Mouse (Mus musculus): Measurements from ENCODE around the gene Fabp1. TPM values are rescaled to one million over a fixed set of nuclear protein-coding genes. Genes with fewer than 3 reads are reported as not detected.

The Fabp1 gene
- polyA plus RNA-seq, 1 experiment from 2014 or later: not detected

DNA sequence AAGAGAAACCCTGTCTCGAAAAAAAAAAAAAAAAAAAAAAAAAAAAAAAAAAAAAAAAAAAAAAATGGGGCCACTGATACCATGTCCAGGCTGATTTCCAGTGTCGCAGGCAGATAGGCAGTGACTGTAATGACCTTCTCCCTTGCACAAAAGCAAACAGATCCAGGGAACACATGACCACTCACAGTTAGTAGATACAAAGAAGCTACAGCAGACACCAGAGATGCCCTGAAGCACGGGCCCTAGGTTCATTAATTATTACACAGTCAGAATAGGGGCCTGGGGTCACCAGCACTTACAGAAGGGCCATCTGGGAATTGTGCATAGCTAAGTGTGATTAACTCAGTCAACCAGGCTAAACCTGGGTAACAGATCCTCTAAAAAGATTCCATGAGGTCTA is 36.3 kb downstream of the Fabp1 start:
- 95% methylated on average over 2 of the region's 3 CpGs for WGBS (ENCODE audit: missing documents)
- H3K27ac ChIP-seq: no peak overlapping the region

DNA sequence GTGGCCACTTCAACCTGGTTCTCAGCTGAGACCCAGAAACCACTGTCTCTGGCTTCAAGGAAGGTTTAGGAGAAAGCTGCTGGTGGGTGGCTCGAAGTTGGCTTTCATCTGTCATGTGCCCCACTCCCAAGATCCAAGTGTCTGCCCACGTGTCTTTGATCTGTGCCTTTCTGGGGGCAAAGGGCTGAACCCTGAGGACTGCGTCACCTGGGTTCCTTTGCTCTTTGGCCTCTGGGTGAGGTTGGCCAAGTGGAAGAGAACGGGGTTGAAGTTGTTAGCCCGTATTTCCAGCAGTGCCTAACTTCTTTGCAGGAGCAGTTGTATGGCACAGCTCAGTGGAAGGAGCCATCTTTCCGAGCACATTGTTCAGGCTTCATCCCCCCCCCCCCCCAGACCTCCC is 36.9 kb downstream of the Fabp1 start:
- Histone ChIP-seq H3K4me3 (ENCODE audit: inconsistent target) (no peak overlapping the region), H3K79me2 (ENCODE audit: inconsistent target) (no peaks in the 10 kb centered on the region), H3K36me3 (ENCODE audit: inconsistent target) (no peaks in the 10 kb centered on the region), H3K27ac (no peak overlapping the region)
- 93% methylated on average over 6 of the region's 6 CpGs for WGBS (ENCODE audit: missing documents)

More for the DNA sequence above, 36.3 kb downstream of the Fabp1 start:
- H3K36me3 ChIP-seq (ENCODE audit: inconsistent target): no peaks in the 10 kb centered on the region
- H3K79me2 ChIP-seq (ENCODE audit: inconsistent target): no peaks in the 10 kb centered on the region
- no peak overlapping the region for H3K4me3 ChIP-seq (ENCODE audit: inconsistent target)

DNA sequence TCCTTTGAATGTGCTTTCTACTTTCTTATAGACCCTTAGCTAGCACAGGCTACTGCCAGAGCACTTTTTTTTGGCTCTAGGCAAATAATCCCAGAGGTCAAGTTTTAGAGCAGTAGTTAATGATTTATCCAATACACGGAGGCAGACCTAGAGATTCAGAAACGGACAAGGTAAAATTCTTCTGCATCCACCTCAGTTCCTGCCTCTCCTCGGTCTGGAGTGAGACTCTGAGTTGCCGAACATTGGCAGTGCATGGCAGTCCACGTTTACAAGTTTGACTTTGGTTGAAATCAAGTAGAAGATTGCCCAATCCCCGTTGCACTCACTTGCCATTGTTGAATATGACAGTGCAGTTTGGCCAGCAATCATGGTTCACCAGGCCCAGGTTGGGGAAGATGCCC is 37.4 kb downstream of the Fabp1 start:
- Histone ChIP-seq H3K4me3 (ENCODE audit: inconsistent target) (no peak overlapping the region), H3K27ac (no peak overlapping the region), H3K79me2 (ENCODE audit: inconsistent target) (no peaks in the 10 kb centered on the region), H3K36me3 (ENCODE audit: inconsistent target) (no peaks in the 10 kb centered on the region)
- 81% methylated on average over 6 of the region's 6 CpGs for WGBS (ENCODE audit: missing documents)

DNA sequence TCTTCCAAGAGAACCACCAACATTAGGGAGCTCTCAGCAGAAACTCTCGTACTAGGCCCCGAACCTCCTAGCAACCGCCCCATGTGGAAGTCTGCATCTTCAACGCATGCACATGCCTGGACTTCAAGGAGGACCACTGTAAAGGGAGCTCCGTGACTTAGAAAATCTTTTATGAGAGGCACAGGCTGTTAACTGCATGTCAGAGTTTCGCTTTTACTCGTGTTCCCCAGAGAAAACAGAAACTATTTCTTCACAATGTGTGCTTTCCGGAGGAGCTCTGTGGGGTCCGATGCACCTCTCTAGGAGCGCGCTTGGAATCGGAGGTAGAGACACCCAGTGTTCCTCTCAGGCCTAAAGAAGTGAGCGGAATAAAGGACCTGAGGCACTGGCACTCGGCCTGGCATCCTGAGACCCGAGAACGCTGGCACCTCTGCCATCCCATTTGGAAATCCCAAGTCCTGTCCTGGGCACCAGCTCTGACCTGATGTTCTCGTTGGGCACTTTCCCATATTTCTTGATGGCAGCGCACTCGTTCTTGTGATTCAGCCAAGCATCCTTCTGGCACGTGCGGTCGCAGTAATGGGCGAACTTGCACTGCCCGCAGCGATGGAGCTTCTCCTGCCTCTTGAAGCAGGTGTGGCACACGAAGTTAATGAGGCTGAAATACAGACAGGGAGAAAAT is 39.6 kb downstream of the Fabp1 start:
- Histone ChIP-seq H3K36me3 (ENCODE audit: inconsistent target) (no peaks in the 10 kb centered on the region), H3K79me2 (ENCODE audit: inconsistent target) (no peaks in the 10 kb centered on the region), H3K27ac (no peak overlapping the region), H3K4me3 (ENCODE audit: inconsistent target) (no peak overlapping the region)
- WGBS (ENCODE audit: missing documents): 94% methylated on average over 25 of the region's 26 CpGs

DNA sequence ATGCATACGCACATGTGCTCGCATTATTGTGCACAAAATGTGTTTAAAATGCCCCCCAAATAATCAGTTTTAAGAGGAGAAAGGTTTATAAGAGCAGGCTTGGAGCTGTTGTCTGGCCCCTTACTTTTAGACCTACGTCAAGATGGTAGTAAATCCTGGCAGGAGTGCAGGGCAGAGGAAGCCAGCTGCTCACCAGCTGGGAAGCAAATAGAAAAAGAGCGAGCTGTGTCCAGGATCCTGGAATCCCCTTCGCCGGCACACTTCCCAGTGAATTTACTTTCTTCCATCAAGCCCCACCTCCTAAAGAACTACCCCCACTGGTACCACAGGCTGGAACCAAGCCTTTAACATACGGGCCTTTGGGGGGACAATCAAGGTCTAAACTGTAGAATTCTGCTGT is 41.2 kb downstream of the Fabp1 start:
- no peak overlapping the region for H3K4me3 ChIP-seq (ENCODE audit: inconsistent target)
- H3K79me2 ChIP-seq (ENCODE audit: inconsistent target): no peaks in the 10 kb centered on the region
- H3K36me3 ChIP-seq (ENCODE audit: inconsistent target): no peaks in the 10 kb centered on the region
- 93% methylated on average over 7 of the region's 7 CpGs for WGBS (ENCODE audit: missing documents)
- no peak overlapping the region for H3K27ac ChIP-seq

DNA sequence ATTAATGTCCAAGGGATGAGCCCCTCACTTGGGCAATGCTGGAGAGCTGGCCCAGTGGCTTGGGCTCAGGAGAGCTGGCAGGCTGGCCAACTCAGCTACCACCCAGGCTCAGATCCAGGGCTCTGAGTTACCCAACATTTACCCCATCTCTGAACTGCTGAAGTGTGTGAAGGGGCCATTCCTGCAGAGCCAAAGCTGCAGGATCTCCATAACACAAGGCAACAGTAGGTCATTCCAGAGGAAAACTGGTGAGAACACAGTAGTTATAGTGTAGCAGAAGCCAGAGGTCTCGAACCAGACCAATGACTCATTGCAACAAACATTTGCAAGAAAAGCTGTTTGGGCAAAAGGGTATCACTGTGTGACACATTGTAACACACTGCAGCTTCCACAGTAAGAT is 43.2 kb downstream of the Fabp1 start:
- Histone ChIP-seq H3K36me3 (ENCODE audit: inconsistent target) (no peaks in the 10 kb centered on the region), H3K79me2 (ENCODE audit: inconsistent target) (no peaks in the 10 kb centered on the region), H3K4me3 (ENCODE audit: inconsistent target) (no peak overlapping the region), H3K27ac (no peak overlapping the region)
- 100% methylated on average over 1 of the region's 1 CpGs for WGBS (ENCODE audit: missing documents)

DNA sequence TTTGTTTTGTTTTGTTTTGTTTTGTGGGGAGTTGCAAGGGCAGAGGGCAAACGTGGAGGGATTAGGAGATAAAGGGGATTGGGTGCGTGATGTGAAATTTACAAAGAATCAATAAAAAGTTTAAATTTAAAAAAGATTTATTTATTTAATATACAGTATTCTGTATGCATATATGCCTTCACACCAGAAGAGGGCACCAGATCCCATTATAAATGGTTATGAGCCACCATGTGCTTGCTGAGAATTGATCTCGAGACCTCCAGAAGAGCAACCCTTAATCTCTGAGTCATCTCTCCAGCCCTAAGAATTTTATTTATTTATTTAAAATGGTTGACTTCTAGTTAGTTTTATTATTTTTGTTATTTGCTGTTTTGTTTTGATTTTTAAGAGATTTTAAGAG is 43.6 kb downstream of the Fabp1 start:
- 85% methylated on average over 3 of the region's 3 CpGs for WGBS (ENCODE audit: missing documents)
- Histone ChIP-seq H3K79me2 (ENCODE audit: inconsistent target) (no peaks in the 10 kb centered on the region), H3K27ac (no peak overlapping the region), H3K4me3 (ENCODE audit: inconsistent target) (no peak overlapping the region), H3K36me3 (ENCODE audit: inconsistent target) (no peaks in the 10 kb centered on the region)

DNA sequence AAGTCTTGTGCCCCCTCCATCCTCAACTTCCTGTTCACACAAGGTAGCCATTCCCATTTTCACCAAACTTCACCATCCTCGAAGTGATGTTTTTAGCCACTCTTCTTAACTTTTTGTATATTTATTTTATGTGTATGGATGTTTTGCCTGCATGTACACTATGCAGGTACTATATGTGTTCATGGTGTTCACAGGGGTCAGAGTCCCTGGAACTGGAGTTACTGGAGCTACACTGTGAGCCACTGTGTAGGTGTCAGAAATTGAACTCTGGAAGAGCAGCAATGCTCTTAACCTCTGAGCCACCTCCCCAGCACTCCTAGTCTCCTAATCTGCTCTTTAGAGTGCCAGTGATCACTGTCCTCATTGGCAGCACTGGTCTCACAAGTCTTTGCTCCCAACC is 48.8 kb downstream of the Fabp1 start:
- WGBS (ENCODE audit: missing documents): 93% methylated on average over 1 of the region's 1 CpGs
- H3K4me3 ChIP-seq (ENCODE audit: inconsistent target): no peak overlapping the region
- no peaks in the 10 kb centered on the region for H3K36me3 ChIP-seq (ENCODE audit: inconsistent target)
- no peaks in the 10 kb centered on the region for H3K79me2 ChIP-seq (ENCODE audit: inconsistent target)
- H3K27ac ChIP-seq: no peak overlapping the region

DNA sequence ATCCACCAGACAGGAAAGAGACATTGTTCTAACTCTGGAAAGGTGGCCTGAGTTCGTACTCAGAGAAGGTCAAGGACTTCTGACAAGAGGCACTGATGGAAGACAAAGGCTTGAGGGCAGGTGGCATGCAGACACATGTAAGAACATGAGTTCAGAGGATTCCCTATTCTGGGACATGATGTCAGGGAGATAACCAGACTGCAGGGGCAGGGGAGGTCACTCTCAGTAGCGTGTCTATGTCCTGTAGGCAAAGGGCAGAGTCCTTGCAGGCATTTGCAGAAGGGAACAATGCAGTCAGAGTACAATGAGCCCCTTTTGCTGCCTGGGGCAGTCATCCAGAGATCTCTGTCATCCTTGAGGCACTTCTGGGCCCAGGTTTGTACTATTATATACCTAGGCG is 50.0 kb downstream of the Fabp1 start:
- no peak overlapping the region for H3K27ac ChIP-seq
- no peaks in the 10 kb centered on the region for H3K36me3 ChIP-seq (ENCODE audit: inconsistent target)
- 94% methylated on average over 3 of the region's 3 CpGs for WGBS (ENCODE audit: missing documents)
- no peaks in the 10 kb centered on the region for H3K79me2 ChIP-seq (ENCODE audit: inconsistent target)
- H3K4me3 ChIP-seq (ENCODE audit: inconsistent target): no peak overlapping the region

DNA sequence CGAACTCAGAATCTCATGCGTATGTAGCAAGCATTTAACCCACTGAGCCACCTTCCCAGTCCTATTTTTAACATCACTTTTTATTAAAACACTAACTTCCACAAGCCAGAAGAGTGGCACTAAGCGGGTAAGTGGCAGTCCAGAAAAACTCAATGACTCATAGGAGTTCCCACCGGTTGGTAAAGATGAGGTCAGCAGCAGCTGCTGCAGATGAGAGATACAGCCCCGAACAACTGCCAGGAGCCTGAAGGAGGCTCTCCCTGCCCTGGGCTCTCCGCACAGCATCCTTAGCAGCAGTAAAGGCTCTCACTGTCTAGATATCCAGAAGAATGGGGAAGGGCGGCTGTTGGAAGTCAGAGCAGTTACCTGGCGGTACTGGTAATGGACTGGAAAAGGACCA is 51.3 kb downstream of the Fabp1 start:
- WGBS (ENCODE audit: missing documents): 77% methylated on average over 8 of the region's 8 CpGs
- no peak overlapping the region for H3K27ac ChIP-seq
- H3K36me3 ChIP-seq (ENCODE audit: inconsistent target): no peaks in the 10 kb centered on the region
- H3K4me3 ChIP-seq (ENCODE audit: inconsistent target): no peak overlapping the region
- no peaks in the 10 kb centered on the region for H3K79me2 ChIP-seq (ENCODE audit: inconsistent target)

DNA sequence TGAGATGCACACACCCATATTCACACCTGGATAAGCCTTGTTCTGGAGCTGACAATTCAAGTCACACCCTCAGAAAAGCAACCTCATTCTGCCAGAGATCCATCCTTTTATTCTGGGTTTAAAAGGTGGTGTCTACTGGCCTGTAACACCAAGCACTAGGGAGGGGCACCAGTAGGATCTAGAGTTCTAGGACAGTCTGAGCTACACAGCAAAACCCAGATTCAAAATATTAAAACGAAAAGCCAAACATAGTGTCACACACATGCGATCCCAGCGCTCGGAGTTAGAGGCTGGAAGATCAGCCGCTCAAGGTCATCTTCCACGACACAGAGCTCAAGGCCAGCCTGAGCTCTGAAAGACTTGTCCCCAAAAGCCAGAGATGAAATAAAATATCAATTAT is 54.8 kb downstream of the Fabp1 start:
- Histone ChIP-seq H3K79me2 (ENCODE audit: inconsistent target) (no peaks in the 10 kb centered on the region), H3K27ac (no peak overlapping the region), H3K4me3 (ENCODE audit: inconsistent target) (no peak overlapping the region), H3K36me3 (ENCODE audit: inconsistent target) (no peaks in the 10 kb centered on the region)
- 95% methylated on average over 6 of the region's 6 CpGs for WGBS (ENCODE audit: missing documents)

Other genes starting within 250 kb of the Fabp1 start
- not detected in 3 replicates for gene Foxi3, start 243.3 kb upstream of the Fabp1 start, polyA plus RNA-seq (2018)
- gene Thnsl2, start 55.4 kb upstream of the Fabp1 start, polyA plus RNA-seq (2018): 0.36 to 0.61 TPM (median 0.42 TPM) in 3 replicates
- 102 to 223 TPM (median 117 TPM) in 3 replicates for gene Krcc1, start 71.8 kb downstream of the Fabp1 start, polyA plus RNA-seq (2018)
- not detected in 3 replicates for gene Smyd1, start 122.4 kb downstream of the Fabp1 start, polyA plus RNA-seq (2018)
- 0.16 TPM in 1 of 3 replicates, not detected in the others for gene Cd8b1, start 123.0 kb downstream of the Fabp1 start, polyA plus RNA-seq (2018)
- 0.07 TPM in 1 of 3 replicates, not detected in the others for gene Cd8a, start 173.6 kb downstream of the Fabp1 start, polyA plus RNA-seq (2018)
- 23.9 to 46.7 TPM (median 39.1 TPM) in 3 replicates for gene Rmnd5a, start 240.8 kb downstream of the Fabp1 start, polyA plus RNA-seq (2018)

Data from macrophage (primary cell).